Mouse (Mus musculus) liver, postnatal 0 days (tissue): ENCODE results near the gene Echdc2. TPM values are rescaled to one million over a fixed set of nuclear protein-coding genes. Genes with fewer than 3 reads are reported as not detected.

ENCODE experiments used
- ATAC-seq: fragments of 200-750 bp; cut with Nextera tagmentation; 2 replicates; pipeline ENCODE4 v1.8.0; 2017; ENCODE audit warnings: mild to moderate bottlenecking, moderate library complexity
- DNase-seq: peaks from one replicate; pipeline ENCODE4 v3.0.0-alpha.2; 2016
- H3K27ac ChIP-seq: fragments of 300-500 bp; sonication (generic); 2 replicates; pipeline ENCODE4 v1.5.1; 2014; ENCODE audit warnings: antibody characterized with exemption, moderate library complexity, mild to moderate bottlenecking, low read depth
- H3K27me3 ChIP-seq: fragments of 300-500 bp; sonication (generic); 2 replicates; pipeline ENCODE4 v1.6.1; 2014; ENCODE audit warnings: low read length, control low read depth, mixed read lengths; ENCODE audit not compliant: insufficient read depth
- H3K36me3 ChIP-seq: fragments of 300-500 bp; sonication (generic); replicated peaks from 2 replicates; pipeline ENCODE4 v1.6.1; 2014; ENCODE audit warnings: mild to moderate bottlenecking, control low read depth, low read length, moderate library complexity, mixed read lengths; ENCODE audit not compliant: insufficient read depth
- H3K4me1 ChIP-seq: fragments of 300-500 bp; sonication (generic); 2 replicates; pipeline ENCODE4 v1.6.1; 2014; ENCODE audit warnings: antibody characterized with exemption, mild to moderate bottlenecking, control low read depth; ENCODE audit not compliant: insufficient read depth
- H3K4me2 ChIP-seq: fragments of 300-500 bp; sonication (generic); 2 replicates; pipeline ENCODE4 v1.6.1; 2014; ENCODE audit warnings: low read depth, mild to moderate bottlenecking, low read length, moderate library complexity, mixed read lengths
- H3K4me3 ChIP-seq: fragments of 300-500 bp; sonication (generic); 2 replicates; pipeline ENCODE4 v1.5.1; 2014; ENCODE audit warnings: low read depth, low read length
- H3K9ac ChIP-seq: fragments of 300-500 bp; sonication (generic); replicated peaks from 2 replicates; pipeline ENCODE4 v1.6.1; 2014; ENCODE audit warnings: mild to moderate bottlenecking, moderate library complexity
- H3K9me3 ChIP-seq: fragments of 300-500 bp; sonication (generic); 2 replicates; pipeline ENCODE4 v1.6.1; 2016; ENCODE audit warnings: mild to moderate bottlenecking, control low read depth, low read length, mixed read lengths
- CTCF ChIP-seq: sonication (generic); IDR thresholded peaks from 2 replicates; pipeline ENCODE4 v1.5.1; 2016; ENCODE audit warnings: antibody characterized with exemption, low read depth
- EP300 ChIP-seq: IDR thresholded peaks from 2 replicates; pipeline ENCODE4 v1.6.1; 2016; ENCODE audit warnings: antibody characterized with exemption, low read depth, mild to moderate bottlenecking
- WGBS: fragments of 180-500 bp; shearing (Covaris S2); extraction: QIAGEN DNeasy Blood & Tissue Kit; methylation state at CpG from one replicate; pipeline ENCODE4 v1.1.7; 2014; ENCODE audit not compliant: insufficient replicate concordance; 5-methylcytosine and 5-hydroxymethylcytosine counted together
- polyA plus RNA-seq: library from polyadenylated mRNA; unstranded; fragments of >200 nt; fragmentation: Nextera tagmentation; extraction: Ambion mirVana; gene quantifications from 2 replicates; pipeline ENCODE4 v1.2.1, GENCODE M21; 2015

The Echdc2 gene
- polyA plus RNA-seq, 1 experiment from 2014 or later: 99.9 TPM

GRCm38 (mm10) chr4:108225341-108225872 lies 60.2 kb downstream of the Echdc2 start:
- WGBS: 57% methylated on average over 3 of the region's 3 CpGs
- TF ChIP-seq CTCF (no peak), EP300 (no peak; the same call in none of the 2 replicates)
- Histone ChIP-seq H3K9me3 (no peaks in the 10 kb centered on the region), H3K4me1 (no peaks in the 10 kb centered on the region; the same call in 1 of the 2 replicates), H3K9ac (no peak overlapping the region; the same call in 1 of the 2 replicates), H3K4me3 (no peak overlapping the region), H3K27ac (peak overlapping the region; percentile 75), H3K27me3 (no peaks in the 10 kb centered on the region), H3K36me3 (no peaks in the 10 kb centered on the region), H3K4me2 (no peak overlapping the region)
- ATAC-seq: peak; percentile 80
- peak; percentile 35 for DNase-seq

Other genes starting within 250 kb of the Echdc2 start
- 99.3 and 100 TPM in 2 replicates for gene Cpt2, start 241.8 kb upstream of the Echdc2 start, polyA plus RNA-seq
- gene Slc1a7, start 197.1 kb upstream of the Echdc2 start, polyA plus RNA-seq: 0.04 TPM in 1 of 2 replicates, not detected in the other
- 0.34 and 0.43 TPM in 2 replicates for gene Podn, start 69.0 kb upstream of the Echdc2 start, polyA plus RNA-seq
- 1,479 and 1,508 TPM in 2 replicates for gene Scp2, start 20.4 kb upstream of the Echdc2 start, polyA plus RNA-seq
- gene Zyg11a, start 52.6 kb downstream of the Echdc2 start, polyA plus RNA-seq: 0.75 and 0.86 TPM in 2 replicates
- 2.5 and 2.6 TPM in 2 replicates for gene Zyg11b, start 135.7 kb downstream of the Echdc2 start, polyA plus RNA-seq
- gene Coa7, start 162.7 kb downstream of the Echdc2 start, polyA plus RNA-seq: 62.2 and 64.9 TPM in 2 replicates
- gene Shisal2a, start 217.9 kb downstream of the Echdc2 start, polyA plus RNA-seq: 0.26 and 0.52 TPM in 2 replicates
- gene Gpx7, start 241.5 kb downstream of the Echdc2 start, polyA plus RNA-seq: 14.5 and 15.6 TPM in 2 replicates